Mouse (Mus musculus) midbrain, embryonic 14.5 days (tissue): Measurements from ENCODE around the gene Galnt11. TPM values are rescaled to one million over a fixed set of nuclear protein-coding genes. Genes with fewer than 3 reads are reported as not detected.

Source experiments
- ATAC-seq: fragments of 200-750 bp; cut with Nextera tagmentation; 2 replicates; pipeline ENCODE4 v1.8.0; 2017; ENCODE audit warnings: moderate number of reproducible peaks, moderate library complexity; ENCODE audit not compliant: low FRiP score, low TSS enrichment
- DNase-seq: peaks from one replicate; pipeline ENCODE4 v3.0.0-alpha.2; 2015
- H3K27ac ChIP-seq: fragments of 300-500 bp; sonication (generic); replicated peaks from 2 replicates; pipeline ENCODE4 v1.5.1; 2014; ENCODE audit warnings: mild to moderate bottlenecking, low read depth, low read length, moderate library complexity
- H3K27me3 ChIP-seq: fragments of 300-500 bp; sonication (generic); 2 replicates; pipeline ENCODE4 v1.6.1; 2014; ENCODE audit warnings: low read length, control low read depth, mixed read lengths; ENCODE audit not compliant: control insufficient read depth, insufficient read depth
- H3K36me3 ChIP-seq: fragments of 300-500 bp; sonication (generic); 2 replicates; pipeline ENCODE4 v1.6.1; 2014; ENCODE audit warnings: low read length, control low read depth; ENCODE audit not compliant: control insufficient read depth, insufficient read depth
- H3K4me1 ChIP-seq: fragments of 300-500 bp; sonication (generic); 2 replicates; pipeline ENCODE4 v1.6.1; 2014; ENCODE audit warnings: mild to moderate bottlenecking, antibody characterized with exemption, low read length, control low read depth; ENCODE audit not compliant: control insufficient read depth, insufficient read depth
- H3K4me2 ChIP-seq: fragments of 300-500 bp; sonication (generic); 2 replicates; pipeline ENCODE4 v1.6.1; 2014; ENCODE audit warnings: mild to moderate bottlenecking, low read length, moderate library complexity
- H3K4me3 ChIP-seq: fragments of 300-500 bp; sonication (generic); replicated peaks from 2 replicates; pipeline ENCODE4 v1.5.1; 2014; ENCODE audit warnings: low read depth, low read length
- H3K9ac ChIP-seq: fragments of 300-500 bp; sonication (generic); replicated peaks from 2 replicates; pipeline ENCODE4 v1.6.1; 2014; ENCODE audit warnings: mild to moderate bottlenecking, low read length, moderate library complexity
- H3K9me3 ChIP-seq: fragments of 300-500 bp; sonication (generic); 2 replicates; pipeline ENCODE4 v1.6.1; 2016; ENCODE audit warnings: low read length, control low read depth, mixed read lengths; ENCODE audit not compliant: control insufficient read depth
- WGBS: fragments of 180-500 bp; shearing (Covaris S2); extraction: QIAGEN DNeasy Blood & Tissue Kit; methylation state at CpG from one replicate; pipeline ENCODE4 v1.1.7; 2014; 5-methylcytosine and 5-hydroxymethylcytosine counted together
- polyA plus RNA-seq: library from polyadenylated mRNA; unstranded; fragments of >200 nt; fragmentation: Nextera tagmentation; extraction: Ambion mirVana; gene quantifications from 2 replicates; pipeline ENCODE4 v1.2.1, GENCODE M21; 2014

Galnt11 gene
- polyA plus RNA-seq, 1 experiment from 2014 or later, result 50.0 TPM

GRCm38 (mm10) chr5:25268258-25268888 is 46.7 kb downstream of the Galnt11 start:
- DNase-seq (no peak), ATAC-seq (no peak)
- Histone ChIP-seq H3K27ac (no peak overlapping the region), H3K9ac (no peak overlapping the region), H3K9me3 (no peaks in the 10 kb centered on the region), H3K4me2 (no peak overlapping the region), H3K4me1 (no peaks in the 10 kb centered on the region), H3K36me3 (peaks cover 83% of the 10 kb centered on the region), H3K27me3 (no peaks in the 10 kb centered on the region), H3K4me3 (no peak overlapping the region)
- 98% methylated on average over 4 of the region's 4 CpGs for WGBS

GRCm38 (mm10) chr5:25275629-25276028 is 53.9 kb downstream of the Galnt11 start:
- ATAC-seq, result no peak
- 91% methylated on average over 10 of the region's 10 CpGs for WGBS

GRCm38 (mm10) chr5:25276365-25276764 is 54.7 kb downstream of the Galnt11 start:
- no peak overlapping the region for H3K27ac ChIP-seq
- no peak overlapping the region for H3K4me3 ChIP-seq
- peaks cover 88% of the 10 kb centered on the region for H3K36me3 ChIP-seq
- 78% methylated on average over 6 of the region's 6 CpGs for WGBS
- H3K4me2 ChIP-seq, result no peak overlapping the region
- DNase-seq (no peak), ATAC-seq (no peak)
- H3K9ac ChIP-seq, result no peak overlapping the region
- H3K27me3 ChIP-seq, result no peaks in the 10 kb centered on the region
- no peaks in the 10 kb centered on the region for H3K9me3 ChIP-seq
- H3K4me1 ChIP-seq, result no peaks in the 10 kb centered on the region

More at GRCm38 (mm10) chr5:25275629-25276028, 53.9 kb downstream of the Galnt11 start:
- H3K4me2 ChIP-seq, result no peak overlapping the region
- H3K4me1 ChIP-seq, result no peaks in the 10 kb centered on the region
- H3K27ac ChIP-seq, result no peak overlapping the region
- no peaks in the 10 kb centered on the region for H3K9me3 ChIP-seq
- H3K9ac ChIP-seq, result no peak overlapping the region
- peaks cover 87% of the 10 kb centered on the region for H3K36me3 ChIP-seq
- no peak overlapping the region for H3K4me3 ChIP-seq
- H3K27me3 ChIP-seq, result no peaks in the 10 kb centered on the region
- no peak for DNase-seq

GRCm38 (mm10) chr5:25283988-25284387 is 62.3 kb downstream of the Galnt11 start:
- H3K9ac ChIP-seq, result no peak overlapping the region
- no peak overlapping the region for H3K4me2 ChIP-seq
- DNase-seq (no peak), ATAC-seq (no peak)
- no peak overlapping the region for H3K4me3 ChIP-seq
- H3K36me3 ChIP-seq, result peaks cover 92% of the 10 kb centered on the region
- no peak overlapping the region for H3K27ac ChIP-seq
- no peaks in the 10 kb centered on the region for H3K27me3 ChIP-seq
- H3K9me3 ChIP-seq, result no peaks in the 10 kb centered on the region
- no peaks in the 10 kb centered on the region for H3K4me1 ChIP-seq
- WGBS, result 98% methylated on average over 13 of the region's 13 CpGs

- Histone ChIP-seq H3K4me3 (no peak overlapping the region), H3K4me1 (no peaks in the 10 kb centered on the region), H3K9me3 (no peaks in the 10 kb centered on the region), H3K36me3 (peaks cover 48% of the 10 kb centered on the region), H3K27me3 (no peaks in the 10 kb centered on the region), H3K27ac (no peak overlapping the region), H3K4me2 (no peak overlapping the region), H3K9ac (no peak overlapping the region)
- DNase-seq (peak; percentile 24), ATAC-seq (no peak)
- WGBS, result 41% methylated on average over 3 of the region's 3 CpGs
These were observed 75.1 kb downstream of the Galnt11 start for GRCm38 (mm10) chr5:25296830-25297229.

- no peak for ATAC-seq
- Histone ChIP-seq H3K4me2 (no peak overlapping the region), H3K9ac (no peak overlapping the region), H3K4me3 (no peak overlapping the region), H3K27me3 (no peaks in the 10 kb centered on the region), H3K9me3 (no peaks in the 10 kb centered on the region), H3K36me3 (peaks cover 58% of the 10 kb centered on the region), H3K4me1 (no peaks in the 10 kb centered on the region), H3K27ac (no peak overlapping the region)
- no peak for DNase-seq
- WGBS, result 95% methylated on average over 2 of the region's 2 CpGs
These were observed 88.5 kb downstream of the Galnt11 start for GRCm38 (mm10) chr5:25310226-25310625.

GRCm38 (mm10) chr5:25313881-25314280 is 92.2 kb downstream of the Galnt11 start:
- H3K27me3 ChIP-seq, result no peaks in the 10 kb centered on the region
- no peak overlapping the region for H3K4me2 ChIP-seq
- peak; percentile 6 for DNase-seq
- peaks cover 74% of the 10 kb centered on the region for H3K36me3 ChIP-seq
- no peaks in the 10 kb centered on the region for H3K4me1 ChIP-seq
- no peaks in the 10 kb centered on the region for H3K9me3 ChIP-seq
- no peak overlapping the region for H3K27ac ChIP-seq
- WGBS, result 91% methylated on average over 6 of the region's 6 CpGs
- H3K4me3 ChIP-seq, result no peak overlapping the region
- no peak overlapping the region for H3K9ac ChIP-seq
- no peak for ATAC-seq

Other genes starting within 250 kb of the Galnt11 start
- 97.6 and 103 TPM in 2 replicates for gene Prkag2, start 121.3 kb upstream of the Galnt11 start, polyA plus RNA-seq
- not detected in 2 replicates for gene Galntl5, start 40.4 kb upstream of the Galnt11 start, polyA plus RNA-seq
- not detected in 2 replicates for gene E130116L18Rik, start 1.2 kb downstream of the Galnt11 start, polyA plus RNA-seq